Mouse (Mus musculus): ENCODE measurements around the gene Alox12b. TPM values are rescaled to one million over a fixed set of nuclear protein-coding genes. Genes with fewer than 3 reads are reported as not detected.

The Alox12b gene
- total RNA-seq, 1 experiment: 0.22 TPM

GRCm38 (mm10) chr11:69150444-69150843 lies 6.3 kb upstream of the Alox12b start:
- TF ChIP-seq ZNF384 (IDR thresholded peaks at IDR 0.05; ENCODE audit: low read depth, low read length): peak; percentile 56; the same call in 1 of the 2 replicates
- no peak for TF ChIP-seq HCFC1 (IDR thresholded peaks at IDR 0.05; ENCODE audit: borderline replicate concordance, insufficient read depth, low read length)
- no peak for TF ChIP-seq CHD2 (IDR thresholded peaks at IDR 0.05; ENCODE audit: low read depth, low read length)
- 0 out of 2 replicates have a peak, but pooled peaks have one; percentile 31 for TF ChIP-seq ZC3H11A (IDR thresholded peaks at IDR 0.05; ENCODE audit: borderline replicate concordance, low read depth, low read length)
- Histone ChIP-seq H3K4me1 (ENCODE audit: control insufficient read depth in 2 of 2, insufficient read depth in 2 of 2, low read length in 2 of 2, poor library complexity in 1 of 2) (peaks cover 0 to 6% of the 10 kb centered on the region in 2 experiments; a peak in 2 of 4 replicates), H3K9ac (ENCODE audit: insufficient read depth, low read depth, low read length, poor library complexity, severe bottlenecking) (peak overlapping the region; percentile 42; the same call in 1 of the 2 replicates), H3K9me3 (ENCODE audit: control insufficient read depth, insufficient read depth, low read depth, low read length) (no peaks in the 10 kb centered on the region), H3K36me3 (ENCODE audit: control insufficient read depth, insufficient read depth, low read length, poor library complexity, severe bottlenecking) (no peaks in the 10 kb centered on the region), H3K27ac (ENCODE audit: insufficient read depth, low read depth, low read length, poor library complexity, severe bottlenecking) (no peak overlapping the region), H3K4me3 (ENCODE audit: insufficient read depth in 1 of 2, low read depth in 1 of 2, low read length in 2 of 2, poor library complexity in 1 of 2, severe bottlenecking in 1 of 2) (peak overlapping the region; percentile 40 to 74; a peak in 3 of 4 replicates)
- in situ Hi-C loops (cut with MboI; ENCODE audit: low sequenced_read_pairs in 2 of 2, unreplicated experiment in 2 of 2): no loop called here
- peak; percentile 47 for DNase-seq (ENCODE audit: low read depth, low spot score)

GRCm38 (mm10) chr11:69151004-69151403 lies 5.8 kb upstream of the Alox12b start:
- Histone ChIP-seq H3K9ac (ENCODE audit: insufficient read depth, low read depth, low read length, poor library complexity, severe bottlenecking) (peak overlapping the region; percentile 42; the same call in 1 of the 2 replicates), H3K9me3 (ENCODE audit: control insufficient read depth, insufficient read depth, low read depth, low read length) (no peaks in the 10 kb centered on the region), H3K36me3 (ENCODE audit: control insufficient read depth, insufficient read depth, low read length, poor library complexity, severe bottlenecking) (no peaks in the 10 kb centered on the region), H3K4me1 (ENCODE audit: control insufficient read depth in 2 of 2, insufficient read depth in 2 of 2, low read length in 2 of 2, poor library complexity in 1 of 2) (peaks cover 0 to 6% of the 10 kb centered on the region in 2 experiments; a peak in 2 of 4 replicates), H3K4me3 (ENCODE audit: insufficient read depth in 1 of 2, low read depth in 1 of 2, low read length in 2 of 2, poor library complexity in 1 of 2, severe bottlenecking in 1 of 2) (peak overlapping the region; percentile 40 to 74; a peak in 3 of 4 replicates), H3K27ac (ENCODE audit: insufficient read depth, low read depth, low read length, poor library complexity, severe bottlenecking) (no peak overlapping the region)
- in situ Hi-C loops (cut with MboI; ENCODE audit: low sequenced_read_pairs in 2 of 2, unreplicated experiment in 2 of 2): no loop called here
- no peak for DNase-seq (ENCODE audit: low read depth, low spot score)
- no peak for TF ChIP-seq ZC3H11A (IDR thresholded peaks at IDR 0.05; ENCODE audit: borderline replicate concordance, low read depth, low read length)
- TF ChIP-seq MAFK (IDR thresholded peaks at IDR 0.05; ENCODE audit: insufficient read depth, low read depth, low read length): no peak
- no peak for TF ChIP-seq CHD2 (IDR thresholded peaks at IDR 0.05; ENCODE audit: low read depth, low read length)
- no peak for TF ChIP-seq ZNF384 (IDR thresholded peaks at IDR 0.05; ENCODE audit: low read depth, low read length)
- no peak for TF ChIP-seq HCFC1 (IDR thresholded peaks at IDR 0.05; ENCODE audit: borderline replicate concordance, insufficient read depth, low read length)

GRCm38 (mm10) chr11:69153831-69154230 lies 3.0 kb upstream of the Alox12b start:
- Histone ChIP-seq H3K4me1 (ENCODE audit: control insufficient read depth in 2 of 2, insufficient read depth in 2 of 2, low read length in 2 of 2, poor library complexity in 1 of 2) (peaks cover 0 to 11% of the 10 kb centered on the region in 2 experiments; a peak in 2 of 4 replicates), H3K9me3 (ENCODE audit: control insufficient read depth, insufficient read depth, low read depth, low read length) (no peaks in the 10 kb centered on the region), H3K36me3 (ENCODE audit: control insufficient read depth, insufficient read depth, low read length, poor library complexity, severe bottlenecking) (no peaks in the 10 kb centered on the region), H3K9ac (ENCODE audit: insufficient read depth, low read depth, low read length, poor library complexity, severe bottlenecking) (no peak overlapping the region), H3K27ac (ENCODE audit: insufficient read depth, low read depth, low read length, poor library complexity, severe bottlenecking) (no peak overlapping the region), H3K4me3 (ENCODE audit: insufficient read depth in 1 of 2, low read depth in 1 of 2, low read length in 2 of 2, poor library complexity in 1 of 2, severe bottlenecking in 1 of 2) (no peak overlapping the region)
- TF ChIP-seq MAFK (IDR thresholded peaks at IDR 0.05; ENCODE audit: insufficient read depth, low read depth, low read length): no peak
- no peak for TF ChIP-seq ZC3H11A (IDR thresholded peaks at IDR 0.05; ENCODE audit: borderline replicate concordance, low read depth, low read length)
- TF ChIP-seq ZNF384 (IDR thresholded peaks at IDR 0.05; ENCODE audit: low read depth, low read length): no peak
- TF ChIP-seq CHD2 (IDR thresholded peaks at IDR 0.05; ENCODE audit: low read depth, low read length): no peak
- no peak for TF ChIP-seq HCFC1 (IDR thresholded peaks at IDR 0.05; ENCODE audit: borderline replicate concordance, insufficient read depth, low read length)
- in situ Hi-C loops (cut with MboI; ENCODE audit: low sequenced_read_pairs in 2 of 2, unreplicated experiment in 2 of 2): no loop called here
- no peak for DNase-seq (ENCODE audit: low read depth, low spot score)

GRCm38 (mm10) chr11:69155351-69155750 lies 1.4 kb upstream of the Alox12b start:
- Histone ChIP-seq H3K9me3 (ENCODE audit: control insufficient read depth, insufficient read depth, low read depth, low read length) (no peaks in the 10 kb centered on the region), H3K36me3 (ENCODE audit: control insufficient read depth, insufficient read depth, low read length, poor library complexity, severe bottlenecking) (no peaks in the 10 kb centered on the region), H3K9ac (ENCODE audit: insufficient read depth, low read depth, low read length, poor library complexity, severe bottlenecking) (no peak overlapping the region), H3K4me3 (ENCODE audit: insufficient read depth in 1 of 2, low read depth in 1 of 2, low read length in 2 of 2, poor library complexity in 1 of 2, severe bottlenecking in 1 of 2) (no peak overlapping the region), H3K4me1 (ENCODE audit: control insufficient read depth in 2 of 2, insufficient read depth in 2 of 2, low read length in 2 of 2, poor library complexity in 1 of 2) (peaks cover 0 to 11% of the 10 kb centered on the region in 2 experiments; a peak in 2 of 4 replicates), H3K27ac (ENCODE audit: insufficient read depth, low read depth, low read length, poor library complexity, severe bottlenecking) (no peak overlapping the region)
- DNase-seq (ENCODE audit: low read depth, low spot score): no peak
- in situ Hi-C loops (cut with MboI; ENCODE audit: low sequenced_read_pairs in 2 of 2, unreplicated experiment in 2 of 2): no loop called here
- TF ChIP-seq ZC3H11A (IDR thresholded peaks at IDR 0.05; ENCODE audit: borderline replicate concordance, low read depth, low read length) (no peak), HCFC1 (IDR thresholded peaks at IDR 0.05; ENCODE audit: borderline replicate concordance, insufficient read depth, low read length) (no peak), MAFK (IDR thresholded peaks at IDR 0.05; ENCODE audit: insufficient read depth, low read depth, low read length) (no peak), ZNF384 (IDR thresholded peaks at IDR 0.05; ENCODE audit: low read depth, low read length) (no peak), CHD2 (IDR thresholded peaks at IDR 0.05; ENCODE audit: low read depth, low read length) (no peak)
